Mouse (Mus musculus) skeletal muscle tissue, postnatal 0 days (tissue): ENCODE data around the gene Gal3st4. TPM values are rescaled to one million over a fixed set of nuclear protein-coding genes. Genes with fewer than 3 reads are reported as not detected.

Source experiments
- polyA plus RNA-seq: library from polyadenylated mRNA; unstranded; fragments of >200 nt; fragmentation: Nextera tagmentation; extraction: Ambion mirVana; gene quantifications from 2 replicates; pipeline ENCODE4 v1.2.1, GENCODE M21; 2015

The Gal3st4 gene
- polyA plus RNA-seq: 0.68 and 1.4 TPM in 2 replicates

GRCm38 (mm10) chr5:138272409-138272923 lies at the start of gene Gal3st4:
TSS of gene Gal3st4 (minus strand) at chr5:138272840.

GRCm38 (mm10) chr5:138279585-138280424 lies 7.2 kb upstream of the Gal3st4 start, which contains the start of the genes Gm43720, Gpc2 and Stag3:
TSS of gene Gm43720 (minus strand) at chr5:138279958.
TSS of gene Gpc2 (minus strand) at chr5:138280005.
TSS of gene Stag3 (plus strand) at chr5:138280240.

GRCm38 (mm10) chr5:138263260-138264206 lies 9.1 kb downstream of the Gal3st4 start, which contains the start of gene BC037034:
TSS of gene BC037034 (minus strand) at chr5:138264033.

GRCm38 (mm10) chr5:138255353-138256093 lies 17.1 kb downstream of the Gal3st4 start, which contains the start of gene Lamtor4:
TSS of gene Lamtor4 (plus strand) at chr5:138255482.

GRCm38 (mm10) chr5:138225700-138226099 lies 46.9 kb downstream of the Gal3st4 start, which contains the start of gene Nxpe5:
TSS of gene Nxpe5 (plus strand) at chr5:138225898.

Other genes starting within 250 kb of the Gal3st4 start
- not detected in 2 replicates for gene Smok3c, start 219.6 kb downstream of the Gal3st4 start, polyA plus RNA-seq
- gene Zkscan1, start 187.8 kb downstream of the Gal3st4 start, polyA plus RNA-seq: 5.0 and 5.2 TPM in 2 replicates
- gene Zscan21, start 155.9 kb downstream of the Gal3st4 start, polyA plus RNA-seq: 21.8 and 23.8 TPM in 2 replicates
- 7.8 and 9.0 TPM in 2 replicates for gene Zfp113, start 117.1 kb downstream of the Gal3st4 start, polyA plus RNA-seq
- gene Cops6, start 111.8 kb downstream of the Gal3st4 start, polyA plus RNA-seq: 227 and 247 TPM in 2 replicates
- gene Ap4m1, start 100.8 kb downstream of the Gal3st4 start, polyA plus RNA-seq: 9.2 and 9.3 TPM in 2 replicates
- 32.0 and 36.3 TPM in 2 replicates for gene Mcm7, start 100.4 kb downstream of the Gal3st4 start, polyA plus RNA-seq
- 33.2 and 37.7 TPM in 2 replicates for gene Taf6, start 85.4 kb downstream of the Gal3st4 start, polyA plus RNA-seq
- gene Cnpy4, start 85.4 kb downstream of the Gal3st4 start, polyA plus RNA-seq: 17.2 and 20.2 TPM in 2 replicates
- gene Mblac1, start 78.5 kb downstream of the Gal3st4 start, polyA plus RNA-seq: 7.0 and 7.1 TPM in 2 replicates
- gene Nxpe5, start 46.9 kb downstream of the Gal3st4 start, polyA plus RNA-seq: 0.97 and 1.1 TPM in 2 replicates
- gene Lamtor4, start 17.4 kb downstream of the Gal3st4 start, polyA plus RNA-seq: 71.2 and 72.6 TPM in 2 replicates
- 1.3 and 2.8 TPM in 2 replicates for gene BC037034, start 8.8 kb downstream of the Gal3st4 start, polyA plus RNA-seq
- 0.09 and 0.15 TPM in 2 replicates for gene Gm43720, start 7.1 kb upstream of the Gal3st4 start, polyA plus RNA-seq
- 1.5 and 2.3 TPM in 2 replicates for gene Gpc2, start 7.2 kb upstream of the Gal3st4 start, polyA plus RNA-seq
- 0.91 and 1.3 TPM in 2 replicates for gene Stag3, start 7.4 kb upstream of the Gal3st4 start, polyA plus RNA-seq
- gene Pvrig, start 69.1 kb upstream of the Gal3st4 start, polyA plus RNA-seq: not detected in 2 replicates
- gene Zfp157, start 168.6 kb upstream of the Gal3st4 start, polyA plus RNA-seq: 9.8 and 11.8 TPM in 2 replicates